Mouse (Mus musculus) myocyte (in vitro differentiated cells): Measurements from ENCODE around the gene Serpinc1. TPM values are rescaled to one million over a fixed set of nuclear protein-coding genes. Genes with fewer than 3 reads are reported as not detected.

Experiments used
- H3K27me3 ChIP-seq: one replicate; pipeline ENCODE4 v1.6.1; 2011; ENCODE audit not compliant: control insufficient read depth, insufficient read depth, insufficient read length
- H3K36me3 ChIP-seq: one replicate; pipeline ENCODE4 v1.6.1; 2011; ENCODE audit not compliant: control insufficient read depth, insufficient read depth
- H3K4me2 ChIP-seq: one replicate; pipeline ENCODE4 v1.6.1; 2011; ENCODE audit warnings: low read depth, control low read depth
- H3K4me3 ChIP-seq: one replicate; pipeline ENCODE4 v1.5.1; 2011; ENCODE audit warnings: mild to moderate bottlenecking, control low read depth, moderate library complexity
- H3K79me2 ChIP-seq: one replicate; pipeline ENCODE4 v1.6.1; 2011; ENCODE audit not compliant: control insufficient read depth, insufficient read depth
- H3ac ChIP-seq: one replicate; pipeline ENCODE4 v1.6.1; 2011; ENCODE audit not compliant: control insufficient read depth, insufficient read length
- CEBPB ChIP-seq: IDR thresholded peaks from 2 replicates; pipeline ENCODE4 v1.6.1; 2011; ENCODE audit warnings: mild to moderate bottlenecking, moderate library complexity; ENCODE audit not compliant: poor library complexity, insufficient read depth, severe bottlenecking
- E2F4 ChIP-seq: IDR thresholded peaks from one replicate; pipeline ENCODE4 v1.6.1; 2011; ENCODE audit warnings: mild to moderate bottlenecking, control low read depth, moderate library complexity; ENCODE audit not compliant: insufficient read depth
- MAX ChIP-seq: IDR thresholded peaks from one replicate; pipeline ENCODE4 v1.6.1; 2011; ENCODE audit warnings: low read depth, mild to moderate bottlenecking, control low read depth
- MYOD1 ChIP-seq, 3 experiments: IDR thresholded peaks; one replicate each; pipeline ENCODE4 v1.6.1; 2011; ENCODE audit warnings: control low read depth in 2 of 3, low read depth in 2 of 3, mild to moderate bottlenecking in 2 of 3, moderate library complexity in 1 of 3; ENCODE audit not compliant: insufficient read length in 2 of 3, control insufficient read depth in 1 of 3
- MYOG ChIP-seq, 3 experiments: IDR thresholded peaks; one replicate each; pipeline ENCODE4 v1.6.1; 2011; ENCODE audit warnings: control low read depth in 2 of 3, low read depth in 2 of 3, mild to moderate bottlenecking in 2 of 3; ENCODE audit not compliant: insufficient read length in 2 of 3, control insufficient read depth in 1 of 3, insufficient read depth in 1 of 3
- POLR2A ChIP-seq: IDR thresholded peaks from one replicate; pipeline ENCODE4 v1.6.1; 2011; ENCODE audit warnings: low read depth, mild to moderate bottlenecking, control low read depth, moderate library complexity; ENCODE audit not compliant: insufficient read length
- POLR2AphosphoS2 ChIP-seq: IDR thresholded peaks from one replicate; pipeline ENCODE4 v1.6.1; 2011; ENCODE audit warnings: low read depth, control low read depth; ENCODE audit not compliant: insufficient read length
- REST ChIP-seq: IDR thresholded peaks from one replicate; pipeline ENCODE4 v1.6.1; 2011; ENCODE audit warnings: mild to moderate bottlenecking, control low read depth, moderate library complexity; ENCODE audit not compliant: insufficient read depth, insufficient read length
- SRF ChIP-seq: IDR thresholded peaks from one replicate; pipeline ENCODE4 v1.6.1; 2011; ENCODE audit warnings: low read depth; ENCODE audit not compliant: control insufficient read depth, insufficient read length
- TCF12 ChIP-seq: IDR thresholded peaks from one replicate; pipeline ENCODE4 v1.6.1; 2011; ENCODE audit warnings: mild to moderate bottlenecking, control low read depth; ENCODE audit not compliant: poor library complexity, insufficient read depth, severe bottlenecking
- TCF3 ChIP-seq: IDR thresholded peaks from one replicate; pipeline ENCODE4 v1.6.1; 2011; ENCODE audit warnings: low read depth, control low read depth; ENCODE audit not compliant: insufficient read length
- USF1 ChIP-seq: IDR thresholded peaks from one replicate; pipeline ENCODE4 v1.6.1; 2011; ENCODE audit warnings: low read depth, mild to moderate bottlenecking, control low read depth, moderate library complexity
- polyA plus RNA-seq: library from polyadenylated mRNA; unstranded; fragments of >200 nt; fragmentation: generic; extraction: Trizol; gene quantifications from one replicate; pipeline ENCODE4 v1.2.1, GENCODE M21; 2012; ENCODE audit warnings: missing spikeins

The Serpinc1 gene
- polyA plus RNA-seq, 1 experiment = 0.26 TPM

GRCm38 (mm10) chr1:160989395-160989794 lies 11.0 kb downstream of the Serpinc1 start:
- no peaks in the 10 kb centered on the region for H3K27me3 ChIP-seq
- no peak overlapping the region for H3ac ChIP-seq
- TF ChIP-seq TCF3 (no peak), MYOD1 (IDR thresholded peaks at IDR 0.05; ENCODE audit: control insufficient read depth in 1 of 3, insufficient read length in 2 of 3, low read depth in 2 of 3) (no peak), SRF (no peak), TCF12 (no peak), POLR2A (no peak)
- no peak overlapping the region for H3K4me3 ChIP-seq
- H3K79me2 ChIP-seq = no peaks in the 10 kb centered on the region
- no peaks in the 10 kb centered on the region for H3K36me3 ChIP-seq
- H3K4me2 ChIP-seq = no peak overlapping the region

DNA sequence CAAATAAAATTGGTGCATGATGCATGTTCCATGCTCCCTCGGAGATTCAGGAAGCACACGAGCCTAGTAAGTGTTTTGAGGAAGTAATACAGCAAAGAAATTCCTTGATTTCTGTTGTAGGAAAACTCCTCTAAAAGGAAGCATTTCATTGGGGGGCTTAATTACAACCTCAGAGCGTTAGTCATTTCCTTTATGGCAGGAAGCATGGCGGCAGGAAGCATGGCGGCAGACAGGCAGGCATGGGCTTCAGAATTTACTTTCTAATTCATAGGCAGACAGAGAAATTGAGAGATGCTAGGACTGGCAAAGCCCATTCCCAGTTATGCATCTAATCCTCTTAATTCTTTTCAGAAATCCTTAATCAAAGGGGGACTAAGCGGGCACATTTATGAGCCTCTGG lies 15.5 kb downstream of the Serpinc1 start:
- no peaks in the 10 kb centered on the region for H3K79me2 ChIP-seq
- no peak overlapping the region for H3K4me3 ChIP-seq
- H3ac ChIP-seq = no peak overlapping the region
- TF ChIP-seq MYOD1 (IDR thresholded peaks at IDR 0.05; ENCODE audit: control insufficient read depth in 1 of 3, insufficient read length in 2 of 3, low read depth in 2 of 3) (no peak), USF1 (no peak), TCF3 (no peak), POLR2AphosphoS2 (no peak), REST (no peak), MYOG (IDR thresholded peaks at IDR 0.05; ENCODE audit: control insufficient read depth in 1 of 3, insufficient read depth in 1 of 3, insufficient read length in 2 of 3, low read depth in 2 of 3) (no peak), SRF (no peak), POLR2A (no peak), CEBPB (no peak), TCF12 (no peak), MAX (no peak), E2F4 (no peak)
- H3K4me2 ChIP-seq = no peak overlapping the region
- no peaks in the 10 kb centered on the region for H3K27me3 ChIP-seq
- no peaks in the 10 kb centered on the region for H3K36me3 ChIP-seq

DNA sequence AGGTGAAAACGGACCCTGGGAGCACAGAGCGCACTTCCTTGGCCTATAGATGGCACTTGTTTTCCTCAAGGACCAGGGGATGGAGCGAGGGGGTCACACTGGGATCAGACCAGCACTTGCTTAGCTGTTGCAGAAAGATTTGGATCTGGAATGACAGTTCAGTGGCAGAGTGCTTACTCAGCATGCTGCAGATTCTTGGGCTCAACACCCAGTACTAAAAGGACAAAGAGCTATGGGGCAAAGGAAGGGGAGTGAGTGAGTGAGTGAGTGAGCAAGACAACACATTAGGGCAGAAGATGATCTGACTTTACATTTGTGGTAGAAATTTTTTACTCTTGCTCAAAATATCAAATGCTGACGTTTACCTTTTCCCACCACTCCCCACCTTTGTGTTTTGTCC lies 26.6 kb downstream of the Serpinc1 start:
- H3K4me3 ChIP-seq = no peak overlapping the region
- no peak for TF ChIP-seq USF1
- TF ChIP-seq MYOD1 (IDR thresholded peaks at IDR 0.05; ENCODE audit: control insufficient read depth in 1 of 3, insufficient read length in 2 of 3, low read depth in 2 of 3) = no peak
- no peak for TF ChIP-seq REST
- no peak for TF ChIP-seq TCF3
- TF ChIP-seq MAX = no peak
- TF ChIP-seq SRF = no peak
- no peak for TF ChIP-seq POLR2AphosphoS2
- no peak for TF ChIP-seq TCF12
- no peak for TF ChIP-seq CEBPB
- no peak for TF ChIP-seq POLR2A
- no peak for TF ChIP-seq E2F4
- TF ChIP-seq MYOG (IDR thresholded peaks at IDR 0.05; ENCODE audit: control insufficient read depth in 1 of 3, insufficient read depth in 1 of 3, insufficient read length in 2 of 3, low read depth in 2 of 3) = no peak

DNA sequence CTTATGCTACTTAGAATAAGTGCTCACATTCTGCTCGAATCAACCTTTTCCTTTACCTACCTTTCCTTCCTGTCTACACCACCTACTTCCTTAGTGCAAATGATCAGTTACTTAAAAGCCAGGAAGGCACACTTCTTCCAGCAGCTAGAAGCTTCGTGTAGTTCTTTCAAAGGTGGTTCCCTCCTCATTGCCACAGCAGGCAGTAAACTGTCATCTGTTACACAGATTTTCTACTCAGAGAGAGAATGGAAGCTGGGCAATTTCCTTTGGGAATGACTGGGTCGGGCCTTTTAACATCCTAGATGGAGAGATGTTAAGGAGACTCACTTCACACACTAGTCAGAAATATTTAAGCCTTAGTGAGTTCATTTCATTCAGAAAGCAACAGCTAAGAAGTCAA lies 27.1 kb downstream of the Serpinc1 start:
- Histone ChIP-seq H3K4me2 (no peak overlapping the region), H3K27me3 (no peaks in the 10 kb centered on the region), H3K79me2 (no peaks in the 10 kb centered on the region), H3K4me3 (no peak overlapping the region), H3K36me3 (no peaks in the 10 kb centered on the region), H3ac (no peak overlapping the region)
- no peak for TF ChIP-seq POLR2AphosphoS2
- no peak for TF ChIP-seq SRF
- TF ChIP-seq CEBPB = no peak
- no peak for TF ChIP-seq POLR2A
- no peak for TF ChIP-seq MAX
- no peak for TF ChIP-seq MYOG (IDR thresholded peaks at IDR 0.05; ENCODE audit: control insufficient read depth in 1 of 3, insufficient read depth in 1 of 3, insufficient read length in 2 of 3, low read depth in 2 of 3)
- TF ChIP-seq E2F4 = no peak
- TF ChIP-seq REST = no peak
- no peak for TF ChIP-seq USF1
- no peak for TF ChIP-seq MYOD1 (IDR thresholded peaks at IDR 0.05; ENCODE audit: control insufficient read depth in 1 of 3, insufficient read length in 2 of 3, low read depth in 2 of 3)
- no peak for TF ChIP-seq TCF3
- no peak for TF ChIP-seq TCF12

More for the DNA sequence above, 26.6 kb downstream of the Serpinc1 start:
- Histone ChIP-seq H3K27me3 (no peaks in the 10 kb centered on the region), H3K4me2 (no peak overlapping the region), H3K79me2 (no peaks in the 10 kb centered on the region), H3K36me3 (no peaks in the 10 kb centered on the region), H3ac (no peak overlapping the region)

DNA sequence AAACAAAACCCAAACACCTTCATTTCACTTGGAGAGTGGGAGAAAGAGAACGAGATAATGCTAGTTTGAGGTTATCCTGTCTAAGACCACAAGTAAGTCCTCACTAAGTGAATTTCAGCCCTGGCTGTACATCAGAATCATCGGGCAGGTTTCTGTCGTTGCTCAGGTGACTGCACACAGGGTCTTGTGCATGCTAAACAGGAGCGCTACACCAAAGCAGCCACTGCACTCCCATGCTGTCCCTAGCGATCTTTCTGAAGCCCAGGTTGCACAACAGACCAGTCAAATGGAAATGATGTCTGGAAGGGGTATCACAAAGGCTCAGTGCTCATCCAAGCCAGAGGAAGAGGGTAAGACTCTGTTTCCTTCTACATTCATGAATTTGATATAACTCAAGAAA lies 28.1 kb downstream of the Serpinc1 start:
- no peak overlapping the region for H3ac ChIP-seq
- no peaks in the 10 kb centered on the region for H3K79me2 ChIP-seq

More for the DNA sequence above, 28.1 kb downstream of the Serpinc1 start:
- H3K27me3 ChIP-seq = no peaks in the 10 kb centered on the region
- no peak overlapping the region for H3K4me2 ChIP-seq
- H3K36me3 ChIP-seq = no peaks in the 10 kb centered on the region
- no peak for TF ChIP-seq SRF
- TF ChIP-seq TCF3 = no peak
- no peak for TF ChIP-seq POLR2AphosphoS2
- no peak for TF ChIP-seq TCF12
- TF ChIP-seq E2F4 = no peak
- no peak overlapping the region for H3K4me3 ChIP-seq
